Mouse (Mus musculus): ENCODE measurements around the gene Pvalb.

DNA sequence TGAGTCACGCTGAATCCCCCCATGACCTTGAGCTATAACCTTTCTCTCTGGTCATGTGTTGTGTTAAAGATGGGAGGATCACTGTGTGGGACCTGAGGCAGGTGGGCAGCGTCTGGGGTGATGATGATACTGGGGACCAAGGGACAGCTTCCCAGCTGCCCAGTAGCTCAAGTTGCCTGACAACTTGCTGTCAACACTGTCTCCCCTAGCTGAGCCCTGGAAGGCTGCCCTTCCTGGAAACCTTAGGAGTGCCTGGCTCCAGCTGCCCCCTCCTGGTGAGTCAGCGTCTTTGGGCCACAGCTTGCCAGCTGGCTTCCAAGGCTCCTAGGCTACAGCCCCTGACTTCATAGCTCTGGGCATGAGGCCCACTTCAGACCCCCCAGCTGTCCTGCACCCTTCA is 1.0 kb downstream of the Pvalb start:
- no peak for TF ChIP-seq CTCF (IDR thresholded peaks at IDR 0.05; ENCODE audit: control insufficient read depth, insufficient read depth, low read length)
- TF ChIP-seq POLR2A (IDR thresholded peaks at IDR 0.05; ENCODE audit: borderline replicate concordance, control insufficient read depth, low read depth, low read length) = no peak
